Mouse (Mus musculus): ENCODE data around the gene 4921536K21Rik.

DNA sequence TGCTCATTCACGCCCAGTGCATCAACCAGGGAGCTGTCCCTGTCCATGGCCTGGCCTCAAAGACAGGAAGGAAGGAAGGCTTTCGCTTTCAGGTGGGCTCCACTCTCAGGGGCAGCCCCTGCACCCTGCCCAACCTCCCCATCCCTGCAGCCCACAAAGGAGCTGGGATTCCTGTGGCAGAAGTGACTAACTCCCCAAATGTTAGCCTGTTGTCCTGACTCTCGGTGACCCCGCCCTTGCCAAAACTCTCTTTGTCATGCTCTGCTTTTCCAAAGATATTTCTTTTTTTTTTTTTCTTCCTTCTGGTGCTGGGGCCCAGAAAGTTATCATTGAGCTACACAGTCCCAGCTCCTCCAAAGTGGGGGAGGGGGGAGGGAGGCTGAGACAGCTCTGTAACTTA lies 14.3 kb upstream of the 4921536K21Rik start:
- TF ChIP-seq CTCF (IDR thresholded peaks at IDR 0.05; ENCODE audit: low read depth) (no peak), EP300 (IDR thresholded peaks at IDR 0.05; ENCODE audit: low read depth) (no peak)
